Comparison of ENCODE assay signal across 18 mouse cellular contexts in genomic region chr2:157220108-157220507, GRCm38 (mm10). TPM values are rescaled to one million over a fixed set of nuclear protein-coding genes. Genes with fewer than 3 reads are reported as not detected.
DNase-seq lines count a peak whose midpoint lies in the region; ATAC-seq lines count a peak whose summit lies in the region.
"Had no signal": no experiment of that assay in that cellular context is flagged by ENCODE, and none has a peak within 500 bp of the region (broad histone marks: within the 10 kb centered on the region; RNA-seq: fewer than 3 reads in every experiment).

No protein-coding gene starts in this region.

- intact Hi-C loops in heart, postnatal 14 days (cut with DNase I), result no loop called here

- ATAC-seq in CD4-positive, CD25-positive, alpha-beta regulatory T cell, adult 4 months, result peak; percentile 67
- ATAC-seq in inflammation-experienced regulatory T-cells, adult 6 months, result peak; percentile 63
- ATAC-seq: forebrain, embryonic 14.5 days; forebrain, postnatal 0 days; intestine, embryonic 16.5 days had no signal

- peak; percentile 39 for DNase-seq in heart, adult 11 months
- DNase-seq in heart, postnatal 14 days, result no peak
- no peak for DNase-seq in kidney, adult 18-20 months
- no peak for DNase-seq in frontal cortex, postnatal 36 days (ENCODE audit: low spot score in 2 of 2)
- DNase-seq: adrenal gland, postnatal 10 days; adrenal gland, postnatal 36 days; cerebellum, adult 2 months; cerebellum, adult 9-11 months; cerebellum, postnatal 25 days; forebrain, postnatal 0 days; gastrocnemius, postnatal 10 days; gastrocnemius, postnatal 36 days; kidney, adult 2 months had no signal

RNA-seq across cellular contexts. Expression of gene Rbl1, which starts 15.8 kb away (rescaled TPM):
- total RNA-seq in heart, postnatal 14 days (2021), result 1 to 10 TPM; 3.1 to 4.3 TPM
- 10 to 100 TPM; 19.3 to 23.4 TPM for polyA plus RNA-seq in CD4-positive, CD25-positive, alpha-beta regulatory T cell, adult 4 months (2017; shearing (Covaris generic))
- polyA plus RNA-seq in inflammation-experienced regulatory T-cells, adult 6 months (2017; shearing (Covaris generic)), result 10 to 100 TPM; 18.6 to 30.7 (median 21.8) TPM

RNA-seq across cellular contexts. Expression of gene Rpn2, which starts 58.7 kb away (rescaled TPM):
- 10 to 100 TPM; 89.2 to 94.4 TPM for total RNA-seq in heart, postnatal 14 days (2021)
- 100 to 1,000 TPM; 208 to 271 TPM for polyA plus RNA-seq in CD4-positive, CD25-positive, alpha-beta regulatory T cell, adult 4 months (2017; shearing (Covaris generic))
- polyA plus RNA-seq in inflammation-experienced regulatory T-cells, adult 6 months (2017; shearing (Covaris generic)), result 100 to 1,000 TPM; 197 to 242 (median 205) TPM

RNA-seq across cellular contexts. Expression of gene Mroh8, which starts 59.2 kb away (rescaled TPM):
- under 1 TPM; 0.12 to 0.19 TPM for total RNA-seq in heart, postnatal 14 days (2021)
- not detected for polyA plus RNA-seq in CD4-positive, CD25-positive, alpha-beta regulatory T cell, adult 4 months (2017; shearing (Covaris generic))
- polyA plus RNA-seq in inflammation-experienced regulatory T-cells, adult 6 months (2017; shearing (Covaris generic)), result under 1 TPM in 1 of 3 experiments, not detected in 2; 0.09 TPM
- total RNA-seq: heart, postnatal 25 days had no signal
